Mouse (Mus musculus) embryo, embryonic 10 days (tissue): ENCODE data around the gene Gzma.

ENCODE experiments used
- DNase-seq: peaks from one replicate; pipeline ENCODE4 v3.0.0-alpha.2; 2015; ENCODE audit warnings: low spot score

The Gzma gene

DNA sequence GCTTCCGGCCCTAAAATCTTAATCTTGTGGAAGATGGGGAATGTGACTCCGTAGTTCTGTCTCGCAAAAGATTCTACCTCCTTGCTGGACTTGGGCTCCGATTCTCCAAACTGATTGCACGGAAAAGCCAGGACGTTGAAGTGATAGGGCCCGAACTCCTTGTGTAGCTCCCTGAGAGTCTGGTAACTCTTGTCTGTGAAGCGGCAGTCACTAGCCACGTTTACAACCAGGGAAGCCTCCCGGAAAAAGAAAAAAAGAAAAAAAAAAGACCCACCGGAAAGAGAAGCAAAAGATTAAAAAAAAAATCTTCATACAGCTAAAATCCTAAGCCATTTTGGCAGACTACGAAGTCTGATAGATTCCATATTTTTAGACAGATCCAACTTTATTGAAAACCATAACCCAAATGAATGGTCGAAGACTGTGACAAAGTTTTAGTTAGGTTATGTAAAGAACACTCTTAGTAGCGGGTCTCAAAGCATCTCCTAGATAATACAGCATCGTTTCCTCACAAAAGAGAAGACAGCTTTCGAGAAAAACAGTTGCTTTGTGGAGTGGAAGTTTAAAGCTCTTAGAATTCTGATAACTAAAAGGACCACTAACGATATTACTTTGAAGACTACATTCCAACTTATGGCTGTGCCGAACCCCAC lies 55.2 kb downstream of the Gzma start:
- peak; percentile 52 for DNase-seq

DNA sequence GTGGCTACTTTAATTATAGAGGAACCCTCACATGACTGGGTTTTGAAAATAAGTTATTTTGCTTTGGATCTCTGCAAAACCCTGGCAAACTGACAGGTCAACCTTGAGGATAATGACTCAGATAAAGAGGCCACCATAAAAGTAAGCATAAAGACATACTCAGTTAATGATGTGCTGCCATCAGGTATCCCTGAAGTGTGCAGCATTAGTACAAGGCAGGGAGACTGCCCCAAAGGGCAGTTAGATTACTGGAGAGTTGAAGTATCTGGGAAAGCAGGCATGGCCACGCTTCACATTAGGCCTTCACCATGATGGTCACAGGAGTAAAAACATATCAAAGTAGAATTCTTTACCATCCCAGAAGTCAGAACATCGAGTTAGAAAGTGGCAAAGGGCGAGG lies 55.9 kb downstream of the Gzma start:
- no peak for DNase-seq
